Mouse (Mus musculus) v-Abl transformed pro-B cells (cell line): Measurements from ENCODE around the gene Lrrc36.

ENCODE experiments used
- in situ Hi-C, 2 experiments: fragments of 400-800 bp; cut with MboI; formaldehyde crosslinking; loops; one replicate each; pipeline ENCODE4 v1.15.1; 2025; ENCODE audit not compliant: unreplicated experiment in 2 of 2

The Lrrc36 gene

GRCm38 (mm10) chr8:105464595-105464994 is 51.2 kb downstream of the Lrrc36 start:
- in situ Hi-C loops = no loop called here

GRCm38 (mm10) chr8:105466246-105466645 is 52.9 kb downstream of the Lrrc36 start:
- in situ Hi-C loops = no loop called here

GRCm38 (mm10) chr8:105466700-105467291 is 53.4 kb downstream of the Lrrc36 start:
- in situ Hi-C loops = no loop called here

DNA sequence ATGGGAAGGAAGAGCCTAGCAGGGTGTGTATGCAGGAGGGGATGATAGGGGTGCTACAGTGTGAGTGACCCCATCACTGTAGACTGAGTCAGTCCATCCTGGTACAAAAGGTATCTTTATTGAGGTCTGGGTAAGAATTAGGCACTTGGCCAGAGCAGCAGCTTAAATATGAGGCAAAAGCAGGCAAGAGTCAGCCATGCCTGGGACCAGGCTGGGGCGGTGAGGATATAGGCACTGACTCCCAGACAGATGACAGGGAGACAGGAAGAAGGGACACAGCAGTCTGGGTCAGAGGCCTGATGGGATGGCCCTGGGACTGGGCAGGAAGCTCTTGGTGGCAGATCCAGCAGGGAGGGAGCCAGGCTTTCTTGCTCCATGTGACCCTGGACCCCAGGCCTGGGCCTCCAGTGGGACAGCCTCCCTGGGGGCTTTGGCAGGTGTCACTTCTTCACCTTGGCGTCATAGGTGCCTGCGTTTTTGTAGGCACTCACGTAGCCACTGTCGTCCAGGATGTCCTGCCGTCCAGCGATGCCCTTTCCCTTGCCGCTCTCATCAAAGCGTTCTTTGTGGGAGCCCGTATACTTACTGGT is 54.1 kb downstream of the Lrrc36 start:
- in situ Hi-C loops = no loop called here

DNA sequence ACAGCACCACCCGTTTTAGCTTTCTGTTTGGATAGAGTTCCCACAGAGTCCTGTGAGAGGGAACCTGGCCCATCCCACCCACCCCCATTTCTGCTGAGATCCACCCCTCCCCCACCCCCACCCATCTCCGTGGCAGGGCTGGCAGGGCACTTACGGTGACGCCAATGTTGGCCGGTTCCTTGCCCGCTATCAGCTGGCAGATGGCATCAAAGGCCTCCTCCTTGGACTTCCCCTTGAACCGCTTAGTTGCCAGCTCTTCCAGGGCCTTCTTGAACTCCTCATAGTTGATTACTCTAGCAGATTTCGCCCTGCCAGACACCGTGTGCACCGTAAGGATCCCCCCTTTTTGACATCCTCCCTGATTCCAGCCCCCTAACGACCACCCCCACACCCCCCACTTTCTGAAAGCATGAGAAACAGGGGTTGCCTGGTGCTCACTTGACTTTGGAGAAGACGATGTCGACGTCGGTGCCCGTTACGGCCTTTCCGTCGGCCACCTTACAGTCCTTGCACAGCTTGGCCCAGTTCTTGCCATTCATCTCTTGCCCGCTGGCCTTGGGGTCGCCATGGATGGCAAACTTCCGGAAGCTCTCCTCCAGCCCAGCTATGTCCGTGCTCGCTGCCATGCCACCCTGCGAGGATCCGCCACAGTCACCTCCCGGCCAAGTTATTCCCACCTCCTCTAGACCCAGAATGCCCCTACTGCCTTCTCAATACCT is 54.8 kb downstream of the Lrrc36 start:
- in situ Hi-C loops = no loop called here

GRCm38 (mm10) chr8:105469041-105469695 is 55.8 kb downstream of the Lrrc36 start:
- in situ Hi-C loops = no loop called here

- in situ Hi-C loops = loop anchor here (5.0 kb wide), 1 partner anchor 33 kb away; no protein-coding TSS in a partner anchor
Observed at GRCm38 (mm10) chr8:105469816-105470215, 56.4 kb downstream of the Lrrc36 start.

- in situ Hi-C loops = loop anchor here (5.0 kb wide), 1 partner anchor 33 kb away; no protein-coding TSS in a partner anchor
Observed at GRCm38 (mm10) chr8:105470262-105470661, 56.9 kb downstream of the Lrrc36 start.

DNA sequence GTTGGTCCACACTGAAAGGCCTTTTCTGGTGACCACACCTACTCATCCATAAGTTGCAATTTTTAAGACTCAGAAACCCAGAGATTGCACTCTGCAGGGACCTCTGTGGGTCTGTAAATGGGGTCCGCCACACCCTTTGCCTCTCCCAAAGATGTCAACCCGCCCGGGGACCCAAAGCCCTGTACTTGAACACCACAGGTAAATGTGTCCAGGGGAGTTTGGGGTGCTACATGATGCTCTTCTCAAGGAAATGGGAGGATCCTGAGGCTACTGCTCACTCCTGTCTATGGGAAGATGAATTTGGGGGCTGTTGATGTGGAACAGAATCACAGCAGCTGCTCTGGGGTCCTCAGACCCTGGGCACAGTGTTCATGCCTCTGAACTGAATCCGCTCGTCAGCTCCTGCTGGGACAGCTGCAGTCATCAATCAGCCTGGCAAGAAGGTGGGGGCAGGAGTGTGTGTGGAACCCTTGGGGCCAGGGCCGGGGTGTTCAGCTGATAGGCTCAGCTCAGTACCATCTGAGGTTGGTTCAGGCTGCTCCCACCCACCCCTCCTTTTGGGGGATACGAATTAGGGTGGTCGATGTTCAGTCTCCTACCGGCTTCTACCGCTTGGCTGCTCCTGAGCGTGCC is 57.4 kb downstream of the Lrrc36 start:
- in situ Hi-C loops = loop anchor here (5.0 kb wide), 1 partner anchor 33 kb away; no protein-coding TSS in a partner anchor

DNA sequence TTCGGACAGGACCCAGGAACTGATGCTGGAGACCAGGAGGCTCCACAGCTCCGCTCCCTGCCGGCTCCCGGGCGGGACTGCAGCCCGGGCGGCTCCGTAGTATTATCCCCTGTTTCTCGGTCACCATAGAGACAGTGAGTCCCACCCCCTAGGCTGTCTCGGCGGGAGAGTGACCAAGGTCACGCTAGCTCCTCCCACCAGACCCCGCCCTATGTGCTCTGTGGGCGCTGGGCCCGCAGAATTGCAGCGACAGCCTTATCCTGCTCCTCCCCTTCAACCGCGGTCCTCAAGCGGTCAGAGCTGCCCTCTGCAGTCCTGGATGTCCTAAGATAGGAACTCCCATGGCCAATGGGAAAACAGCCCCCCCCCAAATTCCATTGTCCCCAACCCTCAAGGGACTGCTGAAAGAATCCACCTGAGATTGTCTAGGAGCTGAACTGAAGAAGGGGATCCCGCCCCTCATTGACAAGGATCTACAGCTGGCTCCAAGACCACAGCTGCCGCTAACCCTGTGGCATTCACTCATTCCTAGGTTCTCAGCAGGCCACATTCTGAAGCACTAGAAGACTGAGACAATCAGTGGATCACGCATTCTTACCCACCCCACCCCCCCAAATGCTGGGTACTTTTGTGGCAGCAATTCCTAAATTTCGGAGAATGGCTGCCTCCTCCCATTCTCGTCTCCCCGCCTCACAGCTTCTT is 58.1 kb downstream of the Lrrc36 start, which contains the start of gene Tppp3:
Gene Tppp3 (minus strand): TSS at position 213 of the 702 bp plus-strand sequence.
- in situ Hi-C loops = loop anchor here (5.0 kb wide), 1 partner anchor 34 kb away; no protein-coding TSS in a partner anchor

DNA sequence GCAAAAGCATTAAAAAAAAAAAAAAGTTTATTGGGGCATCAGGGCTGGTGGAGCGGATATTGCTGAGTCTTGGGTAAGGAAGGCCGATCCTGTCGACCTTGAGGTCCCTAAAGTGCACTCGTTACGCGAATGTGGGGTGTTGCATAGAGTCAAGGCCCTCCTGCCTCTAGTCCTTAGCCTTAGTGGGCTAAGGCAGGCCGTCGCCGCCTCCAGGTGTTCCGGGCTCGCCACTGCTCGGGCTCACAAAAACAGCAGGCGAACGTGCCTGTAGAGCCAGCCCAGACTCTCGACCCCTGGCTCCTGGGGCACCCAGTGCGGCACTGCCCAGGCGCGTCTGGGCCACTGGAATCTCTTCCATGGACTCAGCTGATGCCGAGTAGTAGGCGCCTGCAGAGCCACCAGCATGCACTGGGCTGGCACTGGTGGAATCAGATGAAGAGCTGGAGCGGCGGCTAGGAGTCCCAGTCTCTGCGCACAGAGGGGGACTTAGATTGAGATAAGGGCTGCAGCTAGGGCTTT is 59.1 kb downstream of the Lrrc36 start:
- in situ Hi-C loops = loop anchor here (5.0 kb wide), 1 partner anchor 35 kb away; no protein-coding TSS in a partner anchor

DNA sequence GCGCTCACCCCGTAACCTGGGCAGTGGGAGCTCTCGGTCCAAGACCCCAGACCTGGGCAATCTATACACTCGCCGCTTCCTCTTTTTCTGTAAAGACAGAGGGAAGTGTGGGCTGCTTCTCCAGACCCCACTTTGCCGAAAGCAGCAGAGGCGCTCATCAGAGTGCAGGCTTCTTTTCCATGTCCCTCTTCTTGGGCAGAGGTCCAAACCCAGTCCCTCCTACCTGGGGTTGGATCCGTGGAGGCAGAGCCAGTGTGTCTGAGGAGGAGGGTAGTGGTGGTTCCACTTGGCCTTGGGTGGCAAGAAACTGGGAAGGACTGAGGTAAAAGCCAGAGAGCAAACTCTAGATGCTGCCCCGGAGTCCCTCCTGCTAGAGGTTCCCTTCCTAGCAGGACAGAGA is 59.6 kb downstream of the Lrrc36 start:
- in situ Hi-C loops = loop anchor here (5.0 kb wide), 1 partner anchor 36 kb away; no protein-coding TSS in a partner anchor

- in situ Hi-C loops = loop anchor here (5.0 kb wide), 1 partner anchor 37 kb away; no protein-coding TSS in a partner anchor
Observed at GRCm38 (mm10) chr8:105473816-105474606, 60.6 kb downstream of the Lrrc36 start.

GRCm38 (mm10) chr8:105474680-105475079 is 61.3 kb downstream of the Lrrc36 start:
- in situ Hi-C loops = loop anchor here (5.0 kb wide), 1 partner anchor 37 kb away; no protein-coding TSS in a partner anchor

- in situ Hi-C loops = no loop called here
Observed at GRCm38 (mm10) chr8:105475254-105475653, 61.9 kb downstream of the Lrrc36 start.

- in situ Hi-C loops = no loop called here
Observed at GRCm38 (mm10) chr8:105475742-105476141, 62.4 kb downstream of the Lrrc36 start.

DNA sequence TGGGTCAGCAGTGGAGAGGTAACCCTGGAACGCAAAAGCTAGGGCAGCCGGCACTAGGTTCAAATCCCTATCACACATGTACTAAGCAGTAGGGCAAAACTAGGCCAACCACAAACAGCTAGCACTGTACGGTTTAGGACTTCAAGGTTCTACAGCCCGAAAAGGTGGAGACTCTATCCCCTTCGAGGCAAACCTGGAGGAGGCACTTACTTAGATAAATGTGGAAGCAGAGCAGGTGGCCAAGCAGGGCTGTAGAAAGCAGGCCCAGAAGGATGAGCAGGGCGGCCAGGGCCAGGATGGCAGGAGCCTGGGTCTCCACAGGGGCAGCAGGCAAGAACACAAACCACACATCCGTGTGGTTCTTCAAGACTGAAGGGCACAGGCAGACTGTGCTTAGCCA is 62.8 kb downstream of the Lrrc36 start:
- in situ Hi-C loops = no loop called here

- in situ Hi-C loops = no loop called here
Observed at GRCm38 (mm10) chr8:105476628-105477413, 63.5 kb downstream of the Lrrc36 start.
